Mouse (Mus musculus) layer of hippocampus, adult 2 months (tissue): ENCODE data around the gene Cfl1. TPM values are rescaled to one million over a fixed set of nuclear protein-coding genes. Genes with fewer than 3 reads are reported as not detected.

Experiments
- DNase-seq, 2 experiments: peaks; one replicate each; pipeline ENCODE4 v3.0.0; 2022; ENCODE audit warnings: low spot score in 2 of 2
- H3K27ac ChIP-seq: fragments of 200-600 bp; 2 replicates; pipeline ENCODE4 v1.8.1; 2022
- H3K4me3 ChIP-seq: fragments of 200-600 bp; 2 replicates; pipeline ENCODE4 v1.8.1; 2022; ENCODE audit warnings: mild to moderate bottlenecking
- CTCF ChIP-seq: fragments of 200-600 bp; conservative IDR thresholded peaks from 2 replicates; pipeline ENCODE4 v1.8.1; 2022; ENCODE audit warnings: antibody characterized with exemption, mild to moderate bottlenecking, moderate library complexity
- total RNA-seq, 2 experiments: library from RNA; stranded (reverse); gene quantifications; 2 replicates each; pipeline ENCODE4 v1.2.3; 2021

Gene Cfl1
- total RNA-seq, 2 experiments from 2014 or later, result 1,280 to 1,287 TPM

- no peak for DNase-seq
- no peak for TF ChIP-seq CTCF
- H3K27ac ChIP-seq, result no peak overlapping the region; the same call in 1 of the 2 replicates
- no peak overlapping the region; the same call in 1 of the 2 replicates for H3K4me3 ChIP-seq
These were observed 39.9 kb downstream of the Cfl1 start for GRCm38 (mm10) chr19:5530138-5530524.

GRCm38 (mm10) chr19:5532520-5532919 lies 42.3 kb downstream of the Cfl1 start:
- Histone ChIP-seq H3K27ac (no peak overlapping the region), H3K4me3 (no peak overlapping the region)
- no peak for TF ChIP-seq CTCF
- DNase-seq, result no peak

GRCm38 (mm10) chr19:5538786-5539185 lies 48.5 kb downstream of the Cfl1 start:
- no peak for DNase-seq
- TF ChIP-seq CTCF, result no peak
- no peak overlapping the region for H3K27ac ChIP-seq

GRCm38 (mm10) chr19:5543362-5543761 lies 53.1 kb downstream of the Cfl1 start:
- Histone ChIP-seq H3K4me3 (no peak overlapping the region), H3K27ac (no peak overlapping the region)
- TF ChIP-seq CTCF, result no peak
- no peak for DNase-seq

More at GRCm38 (mm10) chr19:5538786-5539185, 48.5 kb downstream of the Cfl1 start:
- H3K4me3 ChIP-seq, result no peak overlapping the region

- no peak for DNase-seq
- Histone ChIP-seq H3K27ac (no peak overlapping the region), H3K4me3 (no peak overlapping the region)
- no peak for TF ChIP-seq CTCF
These were observed 53.8 kb downstream of the Cfl1 start for GRCm38 (mm10) chr19:5544031-5544430.

Other genes starting within 250 kb of the Cfl1 start
- 10 to 100 TPM; 56.4 to 57.4 TPM for gene Pacs1, start 217.3 kb upstream of the Cfl1 start, total RNA-seq
- 100 to 1,000 TPM; 214 to 219 TPM for gene Sf3b2, start 195.0 kb upstream of the Cfl1 start, total RNA-seq
- gene Gal3st3, start 192.1 kb upstream of the Cfl1 start, total RNA-seq, result 100 to 1,000 TPM; 106 to 109 TPM
- gene Catsper1, start 154.7 kb upstream of the Cfl1 start, total RNA-seq, result not detected
- gene Cst6, start 140.9 kb upstream of the Cfl1 start, total RNA-seq, result 1 to 10 TPM; 4.6 to 5.9 TPM
- gene Eif1ad, start 123.7 kb upstream of the Cfl1 start, total RNA-seq, result 10 to 100 TPM; 21.4 to 22.5 TPM
- 10 to 100 TPM; 81.0 to 86.2 TPM for gene Banf1, start 123.3 kb upstream of the Cfl1 start, total RNA-seq
- gene Sart1, start 101.8 kb upstream of the Cfl1 start, total RNA-seq, result 100 to 1,000 TPM; 113 to 125 TPM
- gene Tsga10ip, start 87.9 kb upstream of the Cfl1 start, total RNA-seq, result under 1 TPM; 0.20 to 0.37 TPM
- gene Drap1, start 65.5 kb upstream of the Cfl1 start, total RNA-seq, result 100 to 1,000 TPM; 316 to 335 TPM
- gene AI837181, start 65.3 kb upstream of the Cfl1 start, total RNA-seq, result 10 to 100 TPM; 61.9 to 70.7 TPM
- not detected for gene Fosl1, start 42.9 kb upstream of the Cfl1 start, total RNA-seq
- gene Ccdc85b, start 32.6 kb upstream of the Cfl1 start, total RNA-seq, result 10 to 100 TPM; 31.5 to 33.9 TPM
- 10 to 100 TPM; 87.2 to 89.6 TPM for gene Fibp, start 29.8 kb upstream of the Cfl1 start, total RNA-seq
- under 1 TPM in 1 of 2 experiments, not detected in 1; 0.31 TPM for gene Ctsw, start 21.9 kb upstream of the Cfl1 start, total RNA-seq
- 10 to 100 TPM; 13.2 to 14.1 TPM for gene Efemp2, start 16.5 kb upstream of the Cfl1 start, total RNA-seq
- 10 to 100 TPM; 40.9 to 42.9 TPM for gene Mus81, start 2.1 kb upstream of the Cfl1 start, total RNA-seq
- 1 to 10 TPM; 6.2 to 9.1 TPM for gene 1700020D05Rik, start 13.3 kb downstream of the Cfl1 start, total RNA-seq
- 10 to 100 TPM; 85.9 to 86.6 TPM for gene Snx32, start 20.1 kb downstream of the Cfl1 start, total RNA-seq
- not detected for gene Ovol1, start 70.2 kb downstream of the Cfl1 start, total RNA-seq
- 1 to 10 TPM; 6.8 to 7.4 TPM for gene Ap5b1, start 77.6 kb downstream of the Cfl1 start, total RNA-seq
- 10 to 100 TPM; 80.0 to 88.2 TPM for gene Rnaseh2c, start 111.4 kb downstream of the Cfl1 start, total RNA-seq
- 10 to 100 TPM; 82.8 to 93.0 TPM for gene Kat5, start 119.8 kb downstream of the Cfl1 start, total RNA-seq
- 10 to 100 TPM; 20.6 to 21.0 TPM for gene Rela, start 147.0 kb downstream of the Cfl1 start, total RNA-seq
- gene Sipa1, start 173.3 kb downstream of the Cfl1 start, total RNA-seq, result 10 to 100 TPM; 16.5 to 17.5 TPM
- 10 to 100 TPM; 20.2 to 20.4 TPM for gene Map3k11, start 198.3 kb downstream of the Cfl1 start, total RNA-seq
- gene Pcnx3, start 198.5 kb downstream of the Cfl1 start, total RNA-seq, result 10 to 100 TPM; 69.1 to 78.8 TPM
- under 1 TPM in 1 of 2 experiments, not detected in 1; 0.36 TPM for gene Kcnk7, start 213.9 kb downstream of the Cfl1 start, total RNA-seq
- 10 to 100 TPM; 11.8 to 17.7 TPM for gene Ehbp1l1, start 235.9 kb downstream of the Cfl1 start, total RNA-seq
- gene Fam89b, start 239.2 kb downstream of the Cfl1 start, total RNA-seq, result 10 to 100 TPM; 26.5 to 29.4 TPM